Mouse (Mus musculus): ENCODE measurements at regions not wholly inside any gene's neighbourhood (a gene's known extent, or its start where the extent isn't known, plus 50 kb on each side); places are given as distances from the start of the nearest gene placed in this dataset.

DNA sequence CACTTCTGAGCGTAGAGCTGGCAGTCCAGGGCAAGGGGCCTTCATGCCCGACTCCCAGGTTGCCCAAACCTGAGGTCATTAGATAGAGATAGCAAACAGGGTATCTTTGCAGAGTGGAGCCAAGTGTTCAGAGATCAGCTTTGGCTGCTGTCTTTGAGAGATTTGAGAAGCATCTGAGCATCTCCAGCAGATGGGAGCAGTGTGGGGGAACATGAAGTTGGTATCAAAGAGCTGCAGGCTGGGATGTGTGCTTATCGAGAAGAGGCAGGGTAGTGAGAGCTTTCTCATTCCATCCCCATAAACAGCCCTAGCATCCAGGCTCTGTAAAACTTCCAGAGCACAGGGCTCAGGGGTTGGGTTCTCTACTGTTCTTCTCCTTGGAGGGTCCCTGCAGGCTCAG, 52.9 kb upstream of the Ampd3 start:
- no peak for TF ChIP-seq CTCF (IDR thresholded peaks at IDR 0.05; ENCODE audit: control insufficient read depth, insufficient read depth, insufficient read length)
- TF ChIP-seq USF1 (IDR thresholded peaks at IDR 0.05; ENCODE audit: low read depth): no peak
- TF ChIP-seq CEBPB (IDR thresholded peaks at IDR 0.05; ENCODE audit: low read depth): no peak
- no peak for TF ChIP-seq MYOG (IDR thresholded peaks at IDR 0.05; ENCODE audit: control insufficient read depth, extremely low read depth, insufficient read length)
- TF ChIP-seq MYOD1 (IDR thresholded peaks at IDR 0.05; ENCODE audit: control insufficient read depth, insufficient read length, low read depth): no peak
- no peak for TF ChIP-seq FOSL1 (IDR thresholded peaks at IDR 0.05; ENCODE audit: insufficient read depth, low read length, poor library complexity, severe bottlenecking)
